Mouse (Mus musculus) layer of hippocampus, adult 9-10 months (tissue): ENCODE data around the gene Lrrc18.

Experiments used
- DNase-seq: peaks from one replicate; pipeline ENCODE4 v3.0.0; 2022; ENCODE audit warnings: low spot score

The Lrrc18 gene

DNA sequence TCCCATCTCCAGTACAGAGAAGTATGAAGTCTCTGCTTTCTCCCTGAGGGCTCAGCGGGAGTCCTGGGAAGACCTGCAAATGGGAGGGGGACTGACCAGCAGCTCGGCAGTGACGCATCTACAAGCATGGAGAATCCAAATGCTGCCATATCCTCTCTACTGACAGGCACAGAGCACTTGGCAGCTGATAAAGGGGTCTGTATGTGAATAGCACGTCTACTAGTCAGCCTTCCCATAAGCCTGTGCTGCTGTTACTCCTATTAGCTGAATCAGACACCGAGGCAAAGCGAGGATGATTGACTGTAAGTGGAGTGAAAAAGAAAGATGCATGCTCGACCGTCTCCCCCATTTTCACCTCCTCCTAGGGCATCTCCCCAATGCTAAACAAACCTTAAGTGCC lies 62.3 kb downstream of the Lrrc18 start:
- no peak for DNase-seq

DNA sequence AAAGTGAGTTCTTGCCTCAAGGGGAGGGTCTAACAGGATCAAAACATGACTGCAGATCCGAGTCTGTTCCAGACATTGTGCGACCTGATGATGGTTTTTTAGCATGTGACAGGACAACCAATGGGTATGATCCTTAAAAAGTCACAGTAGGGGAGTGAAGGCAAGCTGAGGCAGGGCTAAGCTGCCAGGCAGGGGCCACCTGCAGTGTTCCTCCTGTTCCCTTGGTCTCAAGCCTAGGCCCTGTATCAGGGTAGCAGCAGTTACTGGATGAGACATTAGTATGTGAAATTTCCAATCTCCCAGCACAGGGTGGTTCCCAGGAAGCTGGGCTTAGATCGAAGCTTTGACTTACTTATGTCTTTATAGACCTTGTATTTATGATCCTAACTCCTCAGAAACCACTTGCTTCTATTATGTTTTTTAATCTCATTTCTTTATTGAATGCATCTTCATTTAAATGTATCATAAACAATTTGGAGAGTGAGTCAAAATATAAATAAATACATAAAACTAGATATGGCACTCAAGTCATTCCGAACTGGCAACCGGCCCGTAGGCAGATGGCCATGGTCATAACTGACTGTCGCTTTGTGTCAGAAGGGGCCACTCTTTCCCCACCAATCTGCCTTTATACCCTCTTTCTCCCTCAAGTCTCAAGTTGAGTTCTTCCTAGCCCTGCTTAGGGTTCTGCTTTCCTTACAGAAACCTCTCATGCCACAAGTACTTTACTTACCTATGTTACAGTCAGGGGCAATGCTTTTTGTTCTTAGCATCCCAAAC lies 67.9 kb downstream of the Lrrc18 start:
- no peak for DNase-seq

DNA sequence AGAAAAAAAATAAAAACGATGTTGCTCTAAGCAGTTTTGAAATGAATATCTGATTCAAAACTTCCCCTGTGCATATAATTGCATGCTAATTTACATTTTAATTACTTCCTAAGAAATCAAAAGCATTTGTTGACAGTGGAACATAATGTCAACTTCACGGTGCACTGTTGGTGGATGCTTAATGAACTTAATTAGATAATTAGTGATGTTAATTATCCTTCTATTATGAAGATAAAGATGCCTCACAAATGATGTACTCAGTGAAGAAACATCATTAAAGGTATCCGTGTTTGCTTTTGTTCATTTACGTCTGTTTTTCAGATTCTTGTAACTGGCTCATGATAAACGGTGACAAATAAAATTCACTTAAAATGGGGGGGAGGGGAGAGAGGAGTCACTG lies 71.8 kb downstream of the Lrrc18 start:
- DNase-seq: no peak
